In genomic region chr8:119839419-119840021, GRCm38 (mm10) we compare ENCODE assay signal across 8 mouse cellular contexts. TPM values are rescaled to one million over a fixed set of nuclear protein-coding genes. Genes with fewer than 3 reads are reported as not detected.
DNase-seq lines count a peak whose midpoint lies in the region; ATAC-seq lines count a peak whose summit lies in the region.

No protein-coding gene starts in this region.

- H3K4me2 ChIP-seq in heart, embryonic 15.5 days: peak overlapping the region; percentile 91
- peak overlapping the region; percentile 73 for H3K4me2 ChIP-seq in neural tube, embryonic 11.5 days (ENCODE audit: low read depth)

- DNase-seq in cerebellum, adult 9-11 months: peak; percentile 60
- peak; percentile 47 for DNase-seq in Muller cell, postnatal 12 days (ENCODE audit: inconsistent ontology term)
- peak; percentile 67 to 68 for DNase-seq in kidney, postnatal 36 days
- DNase-seq in neural tube, embryonic 11.5 days (ENCODE audit: low spot score): peak; percentile 49
- DNase-seq in layer of hippocampus, adult 11-12 months (ENCODE audit: low spot score): no peak
- no peak for DNase-seq in left cerebral cortex, adult 9 months (ENCODE audit: low spot score in 2 of 2)

- no peaks in the 10 kb centered on the region for H3K27me3 ChIP-seq in heart, embryonic 15.5 days
- no peaks in the 10 kb centered on the region for H3K27me3 ChIP-seq in neural tube, embryonic 11.5 days (ENCODE audit: control insufficient read depth, insufficient read depth, low read length)

- H3K27ac ChIP-seq in heart, embryonic 15.5 days: peak overlapping the region; percentile 72
- peak overlapping the region; percentile 76; the same call in 1 of the 2 replicates for H3K27ac ChIP-seq in neural tube, embryonic 11.5 days (ENCODE audit: low read depth, low read length)

- H3K9me3 ChIP-seq in heart, embryonic 15.5 days (replicated peaks): no peaks in the 10 kb centered on the region
- H3K9me3 ChIP-seq in neural tube, embryonic 11.5 days (ENCODE audit: control insufficient read depth, low read length): no peaks in the 10 kb centered on the region

- no peaks in the 10 kb centered on the region for H3K36me3 ChIP-seq in heart, embryonic 15.5 days
- H3K36me3 ChIP-seq in neural tube, embryonic 11.5 days (ENCODE audit: control insufficient read depth, insufficient read depth, low read length): no peaks in the 10 kb centered on the region

- ATAC-seq in cerebellum, adult (ENCODE audit: insufficient number of reproducible peaks, low FRiP score, low TSS enrichment): no peak
- ATAC-seq in heart, embryonic 15.5 days (replicated peaks; ENCODE audit: insufficient number of reproducible peaks, insufficient read depth, low FRiP score, low read depth): no peak
- peak; percentile 18; the same call in 1 of the 2 replicates for ATAC-seq in neural tube, embryonic 11.5 days (ENCODE audit: insufficient read depth, low FRiP score, low TSS enrichment)

- H3K4me3 ChIP-seq in heart, embryonic 15.5 days: peak overlapping the region; percentile 72
- H3K4me3 ChIP-seq in neural tube, embryonic 11.5 days (ENCODE audit: low read depth, low read length): peak overlapping the region; percentile 64

- H3K4me1 ChIP-seq in heart, embryonic 15.5 days (replicated peaks): peaks cover 34% of the 10 kb centered on the region
- peaks cover 35% of the 10 kb centered on the region for H3K4me1 ChIP-seq in neural tube, embryonic 11.5 days (ENCODE audit: control insufficient read depth, insufficient read depth, low read length)

- H3K9ac ChIP-seq in heart, embryonic 15.5 days: peak overlapping the region; percentile 80
- peak overlapping the region; percentile 79 for H3K9ac ChIP-seq in neural tube, embryonic 11.5 days (ENCODE audit: low read length)

- WGBS in heart, embryonic 15.5 days: 24% methylated on average over 14 of the region's 14 CpGs
- WGBS in neural tube, embryonic 11.5 days: 12% methylated on average over 14 of the region's 14 CpGs

RNA-seq across cellular contexts. Expression of gene Cotl1, which starts 0.8 kb away (rescaled TPM):
- 28.7 and 52.8 TPM in 2 replicates for polyA plus RNA-seq in heart, embryonic 15.5 days (2015; fragmentation: Nextera tagmentation; extraction: Ambion mirVana)
- 574 and 631 TPM in 2 replicates for polyA plus RNA-seq in neural tube, embryonic 11.5 days (2014; fragmentation: Nextera tagmentation; extraction: Ambion mirVana)

RNA-seq across cellular contexts. Expression of gene Klhl36, which starts 22.5 kb away (rescaled TPM):
- 9.1 and 10.3 TPM in 2 replicates for polyA plus RNA-seq in heart, embryonic 15.5 days (2015; fragmentation: Nextera tagmentation; extraction: Ambion mirVana)
- polyA plus RNA-seq in neural tube, embryonic 11.5 days (2014; fragmentation: Nextera tagmentation; extraction: Ambion mirVana): 7.8 and 8.9 TPM in 2 replicates

Comparison
In these comparisons a context has a peak if more than half of its experiments do, and no peak if none do; other contexts are left out.
1. DNase-seq: peak in cerebellum, adult 9-11 months (single experiment), Muller cell, postnatal 12 days (single experiment), kidney, postnatal 36 days (2 of 2) and neural tube, embryonic 11.5 days (single experiment); none in layer of hippocampus, adult 11-12 months (single experiment) and left cerebral cortex, adult 9 months (0 of 2).
2. RNA of gene Cotl1, which starts 0.8 kb away (polyA plus RNA-seq): 574 to 631 TPM in neural tube, embryonic 11.5 days; 28.7 to 52.8 TPM in heart, embryonic 15.5 days; every median in the first group is over 10 times any median in the second.